Mouse (Mus musculus): ENCODE results near the gene Glp1r. TPM values are rescaled to one million over a fixed set of nuclear protein-coding genes. Genes with fewer than 3 reads are reported as not detected.

Gene Glp1r
- 0.13 and 0.15 TPM in 2 replicates for polyA plus RNA-seq (2016; fragmentation: Nextera tagmentation; extraction: Ambion mirVana)

- H3K36me3 ChIP-seq: no peaks in the 10 kb centered on the region
- peak within 1 kb of the TSS; percentile 57 for H3K4me3 ChIP-seq
- H3K9ac ChIP-seq: peak within 1 kb of the TSS; percentile 57; the same call in 1 of the 2 replicates
- no peaks in the 10 kb centered on the region; the same call in 1 of the 2 replicates for H3K9me3 ChIP-seq (replicated peaks)
- H3K27ac ChIP-seq (ENCODE audit: poor library complexity, severe bottlenecking): no peak within 1 kb of the TSS
- peaks cover 9% of the 10 kb centered on the region for H3K4me1 ChIP-seq (replicated peaks)
- WGBS: under 1% methylated on average over 37 of the region's 37 CpGs
- ATAC-seq (ENCODE audit: insufficient number of reproducible peaks, low FRiP score): peak; percentile 39; the same call in 1 of the 2 replicates
- H3K27me3 ChIP-seq (replicated peaks): peaks cover 69% of the 10 kb centered on the region
- H3K4me2 ChIP-seq: peak within 1 kb of the TSS; percentile 94
These were observed at the start of gene Glp1r for GRCm38 (mm10) chr17:30901627-30902026. Glp1r (plus strand) TSS chr17:30901817.

- Histone ChIP-seq H3K27me3 (replicated peaks) (no peaks in the 10 kb centered on the region), H3K9me3 (replicated peaks) (peaks cover 6% of the 10 kb centered on the region; the same call in 1 of the 2 replicates), H3K27ac (ENCODE audit: poor library complexity, severe bottlenecking) (no peak overlapping the region), H3K4me1 (replicated peaks) (no peaks in the 10 kb centered on the region), H3K9ac (no peak overlapping the region), H3K36me3 (no peaks in the 10 kb centered on the region), H3K4me3 (no peak overlapping the region), H3K4me2 (no peak overlapping the region)
- no peak for ATAC-seq (ENCODE audit: insufficient number of reproducible peaks, low FRiP score)
These were observed 49.3 kb upstream of the Glp1r start for GRCm38 (mm10) chr17:30852345-30852744.

- no peaks in the 10 kb centered on the region for H3K36me3 ChIP-seq
These were observed 44.3 kb upstream of the Glp1r start for GRCm38 (mm10) chr17:30857347-30857746.

GRCm38 (mm10) chr17:30858586-30859259 lies 42.9 kb upstream of the Glp1r start:
- Histone ChIP-seq H3K4me3 (no peak overlapping the region), H3K4me2 (no peak overlapping the region), H3K9ac (no peak overlapping the region), H3K27ac (ENCODE audit: poor library complexity, severe bottlenecking) (no peak overlapping the region), H3K9me3 (replicated peaks) (no peaks in the 10 kb centered on the region), H3K36me3 (no peaks in the 10 kb centered on the region), H3K27me3 (replicated peaks) (no peaks in the 10 kb centered on the region), H3K4me1 (replicated peaks) (peaks cover 5% of the 10 kb centered on the region; the same call in 1 of the 2 replicates)
- no peak for ATAC-seq (ENCODE audit: insufficient number of reproducible peaks, low FRiP score)
- WGBS: 44% methylated on average over 11 of the region's 11 CpGs

More at GRCm38 (mm10) chr17:30857347-30857746, 44.3 kb upstream of the Glp1r start:
- Histone ChIP-seq H3K4me1 (replicated peaks) (peaks cover 5% of the 10 kb centered on the region; the same call in 1 of the 2 replicates), H3K9ac (no peak overlapping the region), H3K9me3 (replicated peaks) (0 out of 2 replicates have a peak, but pooled peaks cover under 1% of the 10 kb centered on the region), H3K4me3 (no peak overlapping the region), H3K27ac (ENCODE audit: poor library complexity, severe bottlenecking) (no peak overlapping the region), H3K27me3 (replicated peaks) (no peaks in the 10 kb centered on the region), H3K4me2 (no peak overlapping the region)
- WGBS: 74% methylated on average over 5 of the region's 5 CpGs
- ATAC-seq (ENCODE audit: insufficient number of reproducible peaks, low FRiP score): no peak

DNA sequence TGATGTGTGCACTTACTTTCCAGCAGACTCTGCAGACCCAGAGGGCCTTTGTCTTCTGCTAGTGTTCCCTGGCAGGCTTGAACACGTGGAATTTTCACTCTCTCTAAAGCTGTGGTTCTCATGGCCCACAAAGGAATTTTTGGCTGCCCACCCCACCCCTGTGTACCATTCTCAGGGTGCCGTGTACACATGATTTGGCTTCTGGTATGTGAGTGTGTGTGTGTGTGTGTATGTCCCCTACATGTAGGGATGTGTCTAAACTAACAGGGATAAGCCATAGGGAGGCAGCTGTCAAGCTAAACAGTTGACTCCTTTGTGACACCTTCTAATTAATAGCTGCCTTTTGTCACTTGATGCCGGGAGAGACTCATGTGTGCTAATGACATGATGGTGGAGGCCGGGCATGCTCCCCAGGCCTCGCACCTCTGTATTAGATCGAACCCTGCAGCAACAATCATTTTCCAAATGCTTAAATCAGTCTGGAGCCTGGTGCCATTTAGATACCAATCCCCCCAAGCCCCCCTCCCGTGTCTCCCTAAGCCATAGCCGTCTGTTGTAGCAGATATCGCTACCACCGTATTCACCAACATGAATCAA lies 41.5 kb upstream of the Glp1r start:
- ATAC-seq (ENCODE audit: insufficient number of reproducible peaks, low FRiP score): no peak
- WGBS: 57% methylated on average over 10 of the region's 10 CpGs
- no peak overlapping the region for H3K9ac ChIP-seq

GRCm38 (mm10) chr17:30860606-30861005 lies 41.0 kb upstream of the Glp1r start:
- no peak for ATAC-seq (ENCODE audit: insufficient number of reproducible peaks, low FRiP score)
- WGBS: 61% methylated on average over 7 of the region's 7 CpGs
- Histone ChIP-seq H3K27me3 (replicated peaks) (no peaks in the 10 kb centered on the region), H3K4me1 (replicated peaks) (peaks cover 5% of the 10 kb centered on the region; the same call in 1 of the 2 replicates), H3K9me3 (replicated peaks) (no peaks in the 10 kb centered on the region), H3K9ac (no peak overlapping the region), H3K27ac (ENCODE audit: poor library complexity, severe bottlenecking) (no peak overlapping the region), H3K36me3 (no peaks in the 10 kb centered on the region), H3K4me3 (no peak overlapping the region), H3K4me2 (no peak overlapping the region)

More for the DNA sequence above, 41.5 kb upstream of the Glp1r start:
- H3K4me1 ChIP-seq (replicated peaks): peaks cover 5% of the 10 kb centered on the region; the same call in 1 of the 2 replicates
- H3K4me2 ChIP-seq: no peak overlapping the region
- no peak overlapping the region for H3K27ac ChIP-seq (ENCODE audit: poor library complexity, severe bottlenecking)
- no peaks in the 10 kb centered on the region for H3K27me3 ChIP-seq (replicated peaks)
- no peak overlapping the region for H3K4me3 ChIP-seq
- no peaks in the 10 kb centered on the region for H3K9me3 ChIP-seq (replicated peaks)
- H3K36me3 ChIP-seq: no peaks in the 10 kb centered on the region

- no peak overlapping the region for H3K27ac ChIP-seq (ENCODE audit: poor library complexity, severe bottlenecking)
- no peaks in the 10 kb centered on the region for H3K9me3 ChIP-seq (replicated peaks)
- no peaks in the 10 kb centered on the region for H3K36me3 ChIP-seq
- ATAC-seq (ENCODE audit: insufficient number of reproducible peaks, low FRiP score): no peak
- WGBS: 56% methylated on average over 8 of the region's 8 CpGs
- no peak overlapping the region for H3K9ac ChIP-seq
- peaks cover 5% of the 10 kb centered on the region; the same call in 1 of the 2 replicates for H3K4me1 ChIP-seq (replicated peaks)
- no peaks in the 10 kb centered on the region for H3K27me3 ChIP-seq (replicated peaks)
- H3K4me2 ChIP-seq: no peak overlapping the region
- no peak overlapping the region for H3K4me3 ChIP-seq
These were observed 35.3 kb upstream of the Glp1r start for GRCm38 (mm10) chr17:30866281-30866680.

GRCm38 (mm10) chr17:30866966-30867365 lies 34.7 kb upstream of the Glp1r start:
- ATAC-seq (ENCODE audit: insufficient number of reproducible peaks, low FRiP score): no peak
- Histone ChIP-seq H3K4me3 (no peak overlapping the region), H3K4me2 (no peak overlapping the region), H3K9ac (no peak overlapping the region), H3K27me3 (replicated peaks) (no peaks in the 10 kb centered on the region), H3K27ac (ENCODE audit: poor library complexity, severe bottlenecking) (no peak overlapping the region), H3K9me3 (replicated peaks) (no peaks in the 10 kb centered on the region), H3K4me1 (replicated peaks) (peaks cover 1% of the 10 kb centered on the region; the same call in 1 of the 2 replicates), H3K36me3 (no peaks in the 10 kb centered on the region)
- WGBS: 79% methylated on average over 9 of the region's 9 CpGs

GRCm38 (mm10) chr17:30871040-30871439 lies 30.6 kb upstream of the Glp1r start:
- Histone ChIP-seq H3K9ac (no peak overlapping the region), H3K27ac (ENCODE audit: poor library complexity, severe bottlenecking) (no peak overlapping the region), H3K36me3 (no peaks in the 10 kb centered on the region), H3K27me3 (replicated peaks) (no peaks in the 10 kb centered on the region), H3K4me2 (no peak overlapping the region), H3K4me3 (no peak overlapping the region), H3K9me3 (replicated peaks) (no peaks in the 10 kb centered on the region), H3K4me1 (replicated peaks) (0 out of 2 replicates have a peak, but pooled peaks cover 7% of the 10 kb centered on the region)
- WGBS: 39% methylated on average over 10 of the region's 10 CpGs
- no peak for ATAC-seq (ENCODE audit: insufficient number of reproducible peaks, low FRiP score)

- Histone ChIP-seq H3K27ac (ENCODE audit: poor library complexity, severe bottlenecking) (no peak overlapping the region), H3K4me2 (peak overlapping the region; percentile 57), H3K9me3 (replicated peaks) (no peaks in the 10 kb centered on the region), H3K27me3 (replicated peaks) (no peaks in the 10 kb centered on the region), H3K9ac (no peak overlapping the region), H3K4me3 (peak overlapping the region; percentile 13), H3K36me3 (no peaks in the 10 kb centered on the region), H3K4me1 (replicated peaks) (peaks cover 7% of the 10 kb centered on the region; the same call in 1 of the 2 replicates)
- no peak for ATAC-seq (ENCODE audit: insufficient number of reproducible peaks, low FRiP score)
- WGBS: 40% methylated on average over 15 of the region's 15 CpGs
These were observed 27.3 kb upstream of the Glp1r start for GRCm38 (mm10) chr17:30874276-30874675.

DNA sequence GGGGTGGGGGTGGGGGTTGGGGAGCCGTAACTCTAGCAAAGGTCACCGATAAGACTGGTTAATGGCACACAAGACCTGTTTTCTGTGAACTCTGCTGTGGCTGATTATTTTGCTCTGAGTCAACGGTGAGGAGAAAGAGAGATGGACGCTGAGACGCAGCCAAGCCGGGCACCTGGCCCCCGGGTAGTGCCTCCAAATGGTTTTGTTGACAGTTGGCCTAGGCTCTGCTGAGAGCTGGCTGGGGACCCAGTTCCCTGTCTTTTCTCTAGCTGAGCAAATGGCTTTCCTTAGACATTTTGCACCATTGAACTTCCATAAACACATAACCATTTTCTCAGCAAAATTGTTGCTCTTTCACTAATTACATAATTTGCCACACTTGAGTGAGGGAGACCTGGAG lies 24.2 kb upstream of the Glp1r start:
- Histone ChIP-seq H3K36me3 (no peaks in the 10 kb centered on the region), H3K4me1 (replicated peaks) (peaks cover 15% of the 10 kb centered on the region), H3K9ac (no peak overlapping the region), H3K27ac (ENCODE audit: poor library complexity, severe bottlenecking) (no peak overlapping the region), H3K27me3 (replicated peaks) (no peaks in the 10 kb centered on the region), H3K9me3 (replicated peaks) (no peaks in the 10 kb centered on the region), H3K4me3 (no peak overlapping the region), H3K4me2 (no peak overlapping the region)
- ATAC-seq (ENCODE audit: insufficient number of reproducible peaks, low FRiP score): no peak
- WGBS: 69% methylated on average over 7 of the region's 7 CpGs

All from heart, embryonic 12.5 days (tissue).